Mouse (Mus musculus) heart, postnatal 0 days (tissue): ENCODE data around the gene Wdr19.

ENCODE experiments used
- CTCF ChIP-seq: IDR thresholded peaks from 2 replicates; pipeline ENCODE4 v1.5.1; 2016; ENCODE audit warnings: antibody characterized with exemption, control low read depth, low read depth
- EP300 ChIP-seq: IDR thresholded peaks from 2 replicates; pipeline ENCODE4 v1.6.1; 2016; ENCODE audit warnings: antibody characterized with exemption, low read depth

- TF ChIP-seq CTCF = no peak
- TF ChIP-seq EP300 = no peak
These were observed 7.9 kb upstream of the Wdr19 start for GRCm38 (mm10) chr5:65191601-65192000.
